ENCODE assay signal across 31 mouse cellular contexts in genomic region chr13:58307453-58307852, GRCm38 (mm10). TPM values are rescaled to one million over a fixed set of nuclear protein-coding genes. Genes with fewer than 3 reads are reported as not detected.
DNase-seq lines count a peak whose midpoint lies in the region; ATAC-seq and TF ChIP-seq lines count a peak whose summit lies in the region.
"Had no signal": no experiment of that assay in that cellular context is flagged by ENCODE, and none has a peak within 500 bp of the region (broad histone marks: within the 10 kb centered on the region; RNA-seq: fewer than 3 reads in every experiment).

No protein-coding gene starts in this region.

- H3K4me3 ChIP-seq in midbrain, embryonic 11.5 days (ENCODE audit: low read depth, low read length) = no peak overlapping the region
- H3K4me3 ChIP-seq in midbrain, postnatal 0 days (ENCODE audit: low read depth, low read length) = no peak overlapping the region
- no peak overlapping the region for H3K4me3 ChIP-seq in hindbrain, embryonic 12.5 days
- H3K4me3 ChIP-seq in kidney, embryonic 15.5 days (replicated peaks) = no peak overlapping the region
- H3K4me3 ChIP-seq: embryonic facial prominence, embryonic 10.5 days; embryonic facial prominence, embryonic 13.5 days; erythroblast, embryonic 14.5 days; forebrain, embryonic 10.5 days; forebrain, embryonic 13.5 days; heart, embryonic 12.5 days; heart, embryonic 15.5 days; hindbrain, embryonic 15.5 days had no signal

- no peak overlapping the region for H3K27ac ChIP-seq in midbrain, embryonic 11.5 days (ENCODE audit: low read depth, low read length)
- H3K27ac ChIP-seq in midbrain, postnatal 0 days (ENCODE audit: low read depth, low read length) = no peak overlapping the region
- no peak overlapping the region for H3K27ac ChIP-seq in hindbrain, embryonic 12.5 days
- no peak overlapping the region for H3K27ac ChIP-seq in kidney, embryonic 15.5 days
- H3K27ac ChIP-seq: embryonic facial prominence, embryonic 10.5 days; embryonic facial prominence, embryonic 13.5 days; forebrain, embryonic 10.5 days; forebrain, embryonic 13.5 days; heart, embryonic 15.5 days; hindbrain, embryonic 15.5 days had no signal

- no peaks in the 10 kb centered on the region for H3K9me3 ChIP-seq in midbrain, embryonic 11.5 days (ENCODE audit: control insufficient read depth, low read length)
- H3K9me3 ChIP-seq in midbrain, postnatal 0 days (ENCODE audit: low read length) = no peaks in the 10 kb centered on the region
- H3K9me3 ChIP-seq in hindbrain, embryonic 12.5 days (replicated peaks) = no peaks in the 10 kb centered on the region
- no peaks in the 10 kb centered on the region for H3K9me3 ChIP-seq in kidney, embryonic 15.5 days (replicated peaks)
- H3K9me3 ChIP-seq: embryonic facial prominence, embryonic 10.5 days; embryonic facial prominence, embryonic 13.5 days; forebrain, embryonic 10.5 days; forebrain, embryonic 13.5 days; heart, embryonic 12.5 days; heart, embryonic 15.5 days; hindbrain, embryonic 15.5 days had no signal

- H3K4me1 ChIP-seq in midbrain, embryonic 11.5 days (ENCODE audit: control insufficient read depth, insufficient read depth, low read length) = no peaks in the 10 kb centered on the region
- no peaks in the 10 kb centered on the region for H3K4me1 ChIP-seq in midbrain, postnatal 0 days (ENCODE audit: insufficient read depth, low read length)
- H3K4me1 ChIP-seq in hindbrain, embryonic 12.5 days = no peaks in the 10 kb centered on the region; the same call in 1 of the 2 replicates
- 0 out of 2 replicates have a peak, but pooled peaks cover 2% of the 10 kb centered on the region for H3K4me1 ChIP-seq in kidney, embryonic 15.5 days
- H3K4me1 ChIP-seq: embryonic facial prominence, embryonic 13.5 days; forebrain, embryonic 13.5 days; heart, embryonic 12.5 days; heart, embryonic 15.5 days; hindbrain, embryonic 15.5 days had no signal

- H3K4me2 ChIP-seq in midbrain, embryonic 11.5 days = no peak overlapping the region
- no peak overlapping the region for H3K4me2 ChIP-seq in midbrain, postnatal 0 days (ENCODE audit: low read depth, low read length, poor library complexity, severe bottlenecking)
- H3K4me2 ChIP-seq in hindbrain, embryonic 12.5 days (replicated peaks) = no peak overlapping the region
- no peak overlapping the region for H3K4me2 ChIP-seq in kidney, embryonic 15.5 days
- H3K4me2 ChIP-seq: embryonic facial prominence, embryonic 13.5 days; forebrain, embryonic 13.5 days; heart, embryonic 12.5 days; heart, embryonic 15.5 days; hindbrain, embryonic 15.5 days had no signal

- WGBS in midbrain, embryonic 11.5 days = 91% methylated on average over 5 of the region's 5 CpGs
- 91% methylated on average over 5 of the region's 5 CpGs for WGBS in midbrain, postnatal 0 days
- 87% methylated on average over 5 of the region's 5 CpGs for WGBS in hindbrain, embryonic 12.5 days
- 92% methylated on average over 5 of the region's 5 CpGs for WGBS in kidney, embryonic 15.5 days

- ATAC-seq in midbrain, embryonic 11.5 days (ENCODE audit: low FRiP score) = no peak
- no peak for ATAC-seq in midbrain, postnatal 0 days (ENCODE audit: low FRiP score)
- no peak for ATAC-seq in hindbrain, embryonic 12.5 days (ENCODE audit: low FRiP score)
- ATAC-seq in kidney, embryonic 15.5 days (replicated peaks; ENCODE audit: low FRiP score) = no peak
- ATAC-seq: activated CD4-positive, CD25-positive, alpha-beta regulatory T cell, adult 4 months; forebrain, embryonic 13.5 days; forebrain, embryonic 16.5 days; intestine, postnatal 0 days; Patski had no signal

- DNase-seq in midbrain, embryonic 11.5 days (ENCODE audit: low spot score, missing footprints) = peak; percentile 60
- DNase-seq in midbrain, postnatal 0 days (ENCODE audit: low spot score) = no peak
- DNase-seq in ES-CJ7 (ENCODE audit: low read depth, low spot score) (peak; percentile 72), R1 (ENCODE audit: low read depth, low spot score) (peak; percentile 67)
- DNase-seq in urinary bladder, postnatal 4 days (ENCODE audit: low spot score in 2 of 2) = no peak
- DNase-seq: adrenal gland, adult 8-10 months; adrenal gland, postnatal 25 days; B cell, adult 2 months; cerebellum, adult 11-12 months; cerebellum, adult 8-10 months; cerebellum, postnatal 10 days; cerebellum, postnatal 36 days; embryo, embryonic 11 days; gastrocnemius, postnatal 25 days; heart, adult 18-20 months; heart, postnatal 10 days; heart, postnatal 36 days had no signal

- no peaks in the 10 kb centered on the region for H3K36me3 ChIP-seq in midbrain, embryonic 11.5 days (ENCODE audit: control insufficient read depth, insufficient read depth, low read length)
- no peaks in the 10 kb centered on the region for H3K36me3 ChIP-seq in midbrain, postnatal 0 days (ENCODE audit: insufficient read depth, low read length)
- no peaks in the 10 kb centered on the region for H3K36me3 ChIP-seq in hindbrain, embryonic 12.5 days
- no peaks in the 10 kb centered on the region for H3K36me3 ChIP-seq in kidney, embryonic 15.5 days
- H3K36me3 ChIP-seq: embryonic facial prominence, embryonic 10.5 days; embryonic facial prominence, embryonic 13.5 days; forebrain, embryonic 10.5 days; heart, embryonic 12.5 days; heart, embryonic 15.5 days; hindbrain, embryonic 15.5 days had no signal

- H3K9ac ChIP-seq in midbrain, embryonic 11.5 days (ENCODE audit: low read length) = no peak overlapping the region
- no peak overlapping the region for H3K9ac ChIP-seq in midbrain, postnatal 0 days (replicated peaks; ENCODE audit: low read length, poor library complexity, severe bottlenecking)
- H3K9ac ChIP-seq in hindbrain, embryonic 12.5 days = no peak overlapping the region
- no peak overlapping the region for H3K9ac ChIP-seq in kidney, embryonic 15.5 days
- H3K9ac ChIP-seq: embryonic facial prominence, embryonic 13.5 days; forebrain, embryonic 13.5 days; heart, embryonic 12.5 days; heart, embryonic 15.5 days; hindbrain, embryonic 15.5 days had no signal

- TF ChIP-seq CTCF in midbrain, postnatal 0 days (IDR thresholded peaks at IDR 0.05) = no peak

- H3K27me3 ChIP-seq in midbrain, embryonic 11.5 days (ENCODE audit: control insufficient read depth, insufficient read depth, low read length) = no peaks in the 10 kb centered on the region
- H3K27me3 ChIP-seq in midbrain, postnatal 0 days (ENCODE audit: insufficient read depth, low read length) = no peaks in the 10 kb centered on the region
- H3K27me3 ChIP-seq in hindbrain, embryonic 12.5 days = no peaks in the 10 kb centered on the region
- no peaks in the 10 kb centered on the region for H3K27me3 ChIP-seq in kidney, embryonic 15.5 days
- H3K27me3 ChIP-seq: embryonic facial prominence, embryonic 13.5 days; forebrain, embryonic 13.5 days; heart, embryonic 12.5 days; heart, embryonic 15.5 days; hindbrain, embryonic 15.5 days; Patski had no signal

RNA-seq across cellular contexts. Expression of gene Gkap1, which starts 32.0 kb away (rescaled TPM):
- polyA plus RNA-seq in midbrain, embryonic 11.5 days (2014; fragmentation: Nextera tagmentation; extraction: Ambion mirVana) = 40.8 and 45.5 TPM in 2 replicates
- 18.1 and 35.4 TPM in 2 replicates for total RNA-seq in midbrain, postnatal 0 days (2014; rRNA removed)
- 32.6 and 40.2 TPM in 2 replicates for polyA plus RNA-seq in midbrain, postnatal 0 days (2015; fragmentation: Nextera tagmentation; extraction: Ambion mirVana)
- 42.7 and 44.0 TPM in 2 replicates for polyA plus RNA-seq in hindbrain, embryonic 12.5 days (2016; fragmentation: Nextera tagmentation; extraction: Ambion mirVana)
- polyA plus RNA-seq in kidney, embryonic 15.5 days (2015; fragmentation: Nextera tagmentation; extraction: Ambion mirVana) = 28.3 and 29.9 TPM in 2 replicates

RNA-seq across cellular contexts. Expression of gene Kif27, which starts 51.5 kb away (rescaled TPM):
- polyA plus RNA-seq in midbrain, embryonic 11.5 days (2014; fragmentation: Nextera tagmentation; extraction: Ambion mirVana) = 1.1 and 1.3 TPM in 2 replicates
- 2.6 and 6.3 TPM in 2 replicates for total RNA-seq in midbrain, postnatal 0 days (2014; rRNA removed)
- 1.5 and 1.8 TPM in 2 replicates for polyA plus RNA-seq in midbrain, postnatal 0 days (2015; fragmentation: Nextera tagmentation; extraction: Ambion mirVana)
- 2.4 and 2.5 TPM in 2 replicates for polyA plus RNA-seq in hindbrain, embryonic 12.5 days (2016; fragmentation: Nextera tagmentation; extraction: Ambion mirVana)
- polyA plus RNA-seq in kidney, embryonic 15.5 days (2015; fragmentation: Nextera tagmentation; extraction: Ambion mirVana) = 0.77 and 0.81 TPM in 2 replicates
- polyA plus RNA-seq: activated CD4-positive, CD25-positive, alpha-beta regulatory T cell, adult 4 months had no signal

Comparison
In these comparisons a context has a peak if more than half of its experiments do, and no peak if none do; other contexts are left out.
1. DNase-seq: peak in midbrain, embryonic 11.5 days (single experiment), ES-CJ7 (single experiment) and R1 (single experiment); none in midbrain, postnatal 0 days (single experiment) and urinary bladder, postnatal 4 days (0 of 2).